Mouse (Mus musculus): ENCODE results near the gene Dhx29. TPM values are rescaled to one million over a fixed set of nuclear protein-coding genes. Genes with fewer than 3 reads are reported as not detected.

Dhx29 gene
- 6.3 and 7.1 TPM in 2 replicates for polyA plus RNA-seq (2015; fragmentation: Nextera tagmentation; extraction: Ambion mirVana)

DNA sequence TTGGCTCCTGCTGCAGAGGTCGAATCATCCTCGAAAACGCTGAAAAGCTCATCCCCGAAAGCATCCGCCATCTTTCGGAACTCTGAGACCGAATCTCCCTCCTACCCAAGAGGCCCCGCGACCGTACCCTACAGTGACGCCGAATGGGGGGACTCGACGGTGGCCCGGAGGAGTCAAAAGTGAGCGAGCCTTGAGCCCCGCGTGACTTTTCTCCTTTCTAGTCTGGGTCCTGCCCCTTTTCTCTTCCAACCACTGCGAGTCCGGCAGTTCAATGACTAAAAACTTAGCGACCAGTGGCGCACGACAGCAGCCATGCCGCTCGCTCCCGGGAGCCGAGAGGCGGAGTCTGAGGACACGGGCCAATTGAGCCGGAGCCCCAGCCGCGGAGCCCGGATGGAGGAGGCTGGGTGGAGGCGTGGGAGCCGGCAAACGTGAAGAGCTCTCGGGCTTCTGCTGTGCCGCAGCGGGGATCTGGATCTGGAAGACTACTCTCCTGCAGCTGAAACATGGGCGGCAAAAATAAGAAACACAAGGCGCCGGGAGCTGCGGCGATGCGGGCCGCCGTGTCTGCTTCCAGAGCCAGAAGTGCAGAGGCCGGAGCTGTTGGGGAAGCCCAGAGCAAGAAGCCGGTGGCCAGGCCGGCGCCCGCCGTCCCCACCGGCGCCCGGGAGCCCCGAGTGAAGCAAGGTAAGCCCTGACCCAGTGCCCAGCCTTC, at the start of gene Dhx29, which contains the start of gene Mtrex:
Dhx29 (plus strand) TSS at position 168 of the 715 bp plus-strand sequence.
Mtrex (minus strand) TSS at position 112 of the 715 bp plus-strand sequence.
- H3K36me3 ChIP-seq (ENCODE audit: control insufficient read depth, insufficient read depth): no peaks in the 10 kb centered on the region
- no peaks in the 10 kb centered on the region for H3K4me1 ChIP-seq (replicated peaks; ENCODE audit: control insufficient read depth, insufficient read depth, low read length)
- WGBS: under 1% methylated on average over 57 of the region's 57 CpGs
- peak within 1 kb of the TSS; percentile 71 for H3K4me3 ChIP-seq (ENCODE audit: low read depth, low read length)
- peak within 1 kb of the TSS; percentile 97 for H3K4me2 ChIP-seq (replicated peaks; ENCODE audit: low read depth)
- H3K27ac ChIP-seq (ENCODE audit: low read depth, low read length): peak within 1 kb of the TSS; percentile 79
- no peaks in the 10 kb centered on the region for H3K9me3 ChIP-seq (ENCODE audit: control insufficient read depth)
- peak; percentile 11; the same call in 1 of the 2 replicates for TF ChIP-seq CTCF (IDR thresholded peaks at IDR 0.05; ENCODE audit: low read depth)
- ATAC-seq: peak; percentile 98
- H3K27me3 ChIP-seq (replicated peaks; ENCODE audit: control insufficient read depth, insufficient read depth, low read length): no peaks in the 10 kb centered on the region
- H3K9ac ChIP-seq (ENCODE audit: low read depth, low read length): peak within 1 kb of the TSS; percentile 83

DNA sequence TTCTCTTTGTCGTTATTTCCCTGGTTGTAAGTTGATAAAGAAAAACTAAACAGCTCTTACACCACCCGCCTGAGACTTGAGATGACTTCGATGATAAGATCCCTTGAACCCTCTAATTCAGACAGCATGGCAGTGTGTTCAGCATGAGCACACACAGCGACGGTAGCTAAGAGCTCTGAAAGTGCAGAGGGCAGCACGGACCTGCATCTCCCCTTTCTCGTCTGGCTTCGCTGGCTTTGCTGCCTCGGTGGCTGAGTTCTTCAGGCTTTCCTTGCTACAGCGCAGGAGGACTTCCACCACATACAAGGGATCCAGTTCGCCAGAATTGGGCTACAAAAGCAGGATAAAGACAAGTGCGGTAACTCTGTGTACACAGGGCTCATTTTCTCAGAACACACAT, 40.0 kb upstream of the Dhx29 start:
- H3K4me1 ChIP-seq (replicated peaks; ENCODE audit: control insufficient read depth, insufficient read depth, low read length): no peaks in the 10 kb centered on the region
- H3K36me3 ChIP-seq (ENCODE audit: control insufficient read depth, insufficient read depth): peaks cover 60% of the 10 kb centered on the region
- H3K9ac ChIP-seq (ENCODE audit: low read depth, low read length): no peak overlapping the region
- 91% methylated on average over 12 of the region's 12 CpGs for WGBS
- no peak overlapping the region for H3K27ac ChIP-seq (ENCODE audit: low read depth, low read length)
- no peak for ATAC-seq
- H3K4me2 ChIP-seq (replicated peaks; ENCODE audit: low read depth): no peak overlapping the region
- TF ChIP-seq CTCF (IDR thresholded peaks at IDR 0.05; ENCODE audit: low read depth): no peak
- no peak overlapping the region for H3K4me3 ChIP-seq (ENCODE audit: low read depth, low read length)
- no peaks in the 10 kb centered on the region for H3K9me3 ChIP-seq (ENCODE audit: control insufficient read depth)
- H3K27me3 ChIP-seq (replicated peaks; ENCODE audit: control insufficient read depth, insufficient read depth, low read length): no peaks in the 10 kb centered on the region

DNA sequence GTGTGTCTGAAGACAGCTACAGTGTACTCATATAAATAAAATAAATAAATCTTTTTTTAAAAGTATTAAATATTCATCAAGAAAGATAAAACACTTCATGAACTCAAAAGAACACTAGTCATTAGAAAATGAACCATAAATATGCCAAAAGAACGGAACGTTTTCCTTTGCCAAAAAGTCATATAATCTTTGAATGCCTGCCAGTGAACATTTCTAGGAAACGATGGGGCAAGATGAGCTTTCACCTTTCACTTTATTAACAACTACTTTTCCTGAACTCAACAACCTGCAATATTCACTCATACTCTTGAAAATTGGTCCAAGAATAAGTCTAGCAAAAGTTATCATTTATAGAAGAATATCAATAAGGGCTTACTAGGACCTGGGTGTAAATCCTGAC, 25.1 kb upstream of the Dhx29 start:
- ATAC-seq: no peak
- TF ChIP-seq CTCF (IDR thresholded peaks at IDR 0.05; ENCODE audit: low read depth): no peak
- H3K4me3 ChIP-seq (ENCODE audit: low read depth, low read length): no peak overlapping the region
- WGBS: 85% methylated on average over 3 of the region's 3 CpGs
- no peaks in the 10 kb centered on the region for H3K4me1 ChIP-seq (replicated peaks; ENCODE audit: control insufficient read depth, insufficient read depth, low read length)
- H3K9ac ChIP-seq (ENCODE audit: low read depth, low read length): no peak overlapping the region
- H3K27me3 ChIP-seq (replicated peaks; ENCODE audit: control insufficient read depth, insufficient read depth, low read length): no peaks in the 10 kb centered on the region
- no peak overlapping the region for H3K27ac ChIP-seq (ENCODE audit: low read depth, low read length)
- H3K9me3 ChIP-seq (ENCODE audit: control insufficient read depth): no peaks in the 10 kb centered on the region
- H3K36me3 ChIP-seq (ENCODE audit: control insufficient read depth, insufficient read depth): peaks cover 65% of the 10 kb centered on the region
- no peak overlapping the region for H3K4me2 ChIP-seq (replicated peaks; ENCODE audit: low read depth)

DNA sequence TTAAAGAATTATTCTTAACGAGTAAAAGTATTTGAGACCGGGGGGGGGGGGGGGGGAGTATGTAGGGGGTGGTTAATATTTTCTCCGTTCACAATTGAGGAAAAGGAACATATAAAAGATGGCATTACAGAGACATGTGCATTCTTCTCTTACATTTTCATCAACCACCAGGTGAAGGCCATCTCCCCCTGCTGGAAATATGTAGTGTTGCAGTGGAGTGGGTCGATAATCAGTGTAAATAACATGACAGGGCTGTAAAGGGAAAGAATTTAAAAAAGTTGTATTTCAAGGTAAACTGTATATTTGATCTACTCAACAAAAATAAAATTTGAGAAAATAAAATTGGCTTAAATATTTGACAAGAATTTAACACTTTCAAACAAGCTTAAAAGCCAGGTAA, 17.6 kb upstream of the Dhx29 start:
- Histone ChIP-seq H3K27me3 (replicated peaks; ENCODE audit: control insufficient read depth, insufficient read depth, low read length) (no peaks in the 10 kb centered on the region), H3K36me3 (ENCODE audit: control insufficient read depth, insufficient read depth) (peaks cover 47% of the 10 kb centered on the region), H3K4me1 (replicated peaks; ENCODE audit: control insufficient read depth, insufficient read depth, low read length) (no peaks in the 10 kb centered on the region), H3K4me3 (ENCODE audit: low read depth, low read length) (no peak overlapping the region), H3K9me3 (ENCODE audit: control insufficient read depth) (no peaks in the 10 kb centered on the region), H3K27ac (ENCODE audit: low read depth, low read length) (no peak overlapping the region), H3K4me2 (replicated peaks; ENCODE audit: low read depth) (no peak overlapping the region), H3K9ac (ENCODE audit: low read depth, low read length) (no peak overlapping the region)
- peak; percentile 82 for TF ChIP-seq CTCF (IDR thresholded peaks at IDR 0.05; ENCODE audit: low read depth)
- ATAC-seq: no peak
- 56% methylated on average over 4 of the region's 4 CpGs for WGBS

DNA sequence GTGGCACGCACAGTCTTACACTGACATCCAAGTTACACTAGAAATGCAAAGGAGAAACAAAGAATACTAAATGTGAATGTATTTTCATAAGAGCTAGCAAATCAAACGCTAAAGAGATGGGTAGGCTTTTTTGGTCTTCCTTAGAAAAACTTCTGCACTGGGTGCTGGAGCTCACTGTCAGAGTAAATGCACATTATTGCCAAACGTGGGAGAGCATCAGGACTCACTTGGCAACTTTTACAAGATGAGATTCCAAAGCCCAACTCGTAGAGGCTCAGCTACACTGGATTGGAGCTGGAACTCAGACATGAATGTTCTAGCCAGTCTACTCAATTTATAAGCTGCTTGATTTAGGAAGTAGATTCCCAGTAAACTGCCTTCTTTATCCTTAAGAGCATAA, 16.8 kb upstream of the Dhx29 start:
- no peak for ATAC-seq
- no peak for TF ChIP-seq CTCF (IDR thresholded peaks at IDR 0.05; ENCODE audit: low read depth)
- H3K9me3 ChIP-seq (ENCODE audit: control insufficient read depth): no peaks in the 10 kb centered on the region

DNA sequence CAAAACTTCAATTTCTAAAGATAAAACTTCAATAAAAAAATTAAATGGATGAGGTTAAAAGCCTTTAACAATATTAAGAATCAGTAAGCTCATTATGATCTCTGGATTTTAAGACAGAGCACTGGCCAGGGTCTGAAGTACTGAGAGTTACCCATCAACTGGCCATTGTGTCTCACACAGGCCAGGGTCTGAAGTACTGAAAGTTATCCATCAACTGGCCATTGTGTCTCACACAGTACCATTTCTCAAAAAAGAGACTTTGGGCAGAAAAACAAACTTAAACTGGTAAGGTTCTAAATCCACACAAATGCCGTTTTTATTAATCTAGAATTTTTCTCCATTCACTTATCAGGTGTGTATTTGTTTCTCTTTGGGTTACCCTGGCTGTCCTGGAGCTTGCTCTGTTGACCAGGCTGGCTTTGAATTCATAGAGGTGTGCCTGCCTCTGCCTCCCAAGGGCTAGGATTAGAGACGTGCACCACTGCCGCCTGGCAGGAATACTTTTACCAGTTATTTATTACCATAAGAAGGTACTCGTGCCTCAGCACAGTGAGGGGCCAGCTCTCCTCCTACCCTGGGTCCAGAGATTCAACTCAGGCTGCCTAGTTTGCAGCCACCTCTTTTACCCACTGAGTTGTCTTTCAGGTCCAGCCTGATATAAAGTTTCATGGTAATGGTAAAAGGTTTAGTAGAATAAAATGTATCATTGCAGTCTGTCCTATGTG, 8.0 kb upstream of the Dhx29 start:
- H3K4me1 ChIP-seq (replicated peaks; ENCODE audit: control insufficient read depth, insufficient read depth, low read length): no peaks in the 10 kb centered on the region
- H3K4me3 ChIP-seq (ENCODE audit: low read depth, low read length): no peak overlapping the region
- H3K4me2 ChIP-seq (replicated peaks; ENCODE audit: low read depth): no peak overlapping the region
- no peak overlapping the region for H3K27ac ChIP-seq (ENCODE audit: low read depth, low read length)
- no peak for TF ChIP-seq CTCF (IDR thresholded peaks at IDR 0.05; ENCODE audit: low read depth)
- no peaks in the 10 kb centered on the region for H3K9me3 ChIP-seq (ENCODE audit: control insufficient read depth)
- no peak overlapping the region for H3K9ac ChIP-seq (ENCODE audit: low read depth, low read length)
- peaks cover 31% of the 10 kb centered on the region for H3K36me3 ChIP-seq (ENCODE audit: control insufficient read depth, insufficient read depth)
- ATAC-seq: no peak
- no peaks in the 10 kb centered on the region for H3K27me3 ChIP-seq (replicated peaks; ENCODE audit: control insufficient read depth, insufficient read depth, low read length)
- WGBS: 81% methylated on average over 4 of the region's 4 CpGs

More for the DNA sequence above, 16.8 kb upstream of the Dhx29 start:
- Histone ChIP-seq H3K9ac (ENCODE audit: low read depth, low read length) (no peak overlapping the region), H3K4me2 (replicated peaks; ENCODE audit: low read depth) (no peak overlapping the region), H3K4me1 (replicated peaks; ENCODE audit: control insufficient read depth, insufficient read depth, low read length) (no peaks in the 10 kb centered on the region), H3K27ac (ENCODE audit: low read depth, low read length) (no peak overlapping the region), H3K36me3 (ENCODE audit: control insufficient read depth, insufficient read depth) (peaks cover 39% of the 10 kb centered on the region), H3K4me3 (ENCODE audit: low read depth, low read length) (no peak overlapping the region), H3K27me3 (replicated peaks; ENCODE audit: control insufficient read depth, insufficient read depth, low read length) (no peaks in the 10 kb centered on the region)
- 88% methylated on average over 4 of the region's 4 CpGs for WGBS

Measured in intestine, postnatal 0 days (tissue).